Mouse (Mus musculus): ENCODE data around the gene Lef1. TPM values are rescaled to one million over a fixed set of nuclear protein-coding genes. Genes with fewer than 3 reads are reported as not detected.

The Lef1 gene
- polyA plus RNA-seq, 1 experiment: 4.3 TPM

DNA sequence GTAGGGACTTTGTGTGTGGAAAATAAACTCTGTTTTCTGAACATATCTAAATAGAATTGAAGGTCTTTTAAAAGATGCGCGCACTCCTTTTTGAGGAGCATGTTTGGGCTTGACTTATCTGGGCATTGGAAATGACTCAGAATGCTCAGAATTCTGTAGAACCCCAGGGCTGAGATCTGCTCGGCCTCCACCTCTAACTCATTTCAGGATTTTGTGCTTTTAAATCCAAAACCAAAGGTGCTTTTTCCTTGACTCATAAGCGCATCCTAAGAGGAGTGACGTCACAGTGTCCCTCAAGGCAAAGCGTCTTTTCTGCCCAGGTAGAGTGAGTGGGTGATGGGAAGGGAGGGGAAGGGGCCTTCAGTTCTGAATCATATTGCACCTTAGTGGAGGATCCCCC, 58.9 kb downstream of the Lef1 start:
- WGBS: 85% methylated on average over 6 of the region's 6 CpGs

DNA sequence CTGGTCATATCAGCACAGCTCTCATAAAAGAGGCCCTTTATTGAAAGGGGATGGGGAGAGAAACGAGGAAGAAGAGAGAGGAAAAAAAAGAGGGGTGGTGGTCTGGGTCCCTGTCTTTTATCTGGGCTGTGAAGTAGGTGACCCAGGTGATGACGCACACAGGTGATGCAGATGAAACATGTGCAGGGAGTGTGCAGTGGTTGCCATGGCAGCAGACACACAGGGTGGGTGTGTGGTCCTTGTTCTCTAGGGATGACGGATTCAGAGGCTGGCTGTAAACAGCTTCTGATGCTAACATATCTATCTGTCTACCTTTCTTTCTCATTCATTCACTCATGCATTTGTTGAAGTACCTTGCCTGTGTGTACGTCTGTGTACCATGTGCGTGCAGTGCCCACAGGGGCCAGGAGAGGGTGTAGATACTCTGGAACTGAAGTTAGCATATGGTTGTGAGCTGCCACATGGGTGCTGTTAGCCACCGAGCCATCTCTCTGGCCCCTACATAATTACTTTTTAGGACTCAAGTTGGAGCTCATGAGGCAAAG, 59.9 kb downstream of the Lef1 start:
- Histone ChIP-seq H3K4me3 (replicated peaks; ENCODE audit: control insufficient read depth, low read depth, low read length) (no peak overlapping the region), H3K27ac (ENCODE audit: control insufficient read depth, insufficient read depth, low read depth, low read length, poor library complexity) (no peak overlapping the region), H3K4me1 (ENCODE audit: control insufficient read depth, insufficient read depth, low read length) (no peaks in the 10 kb centered on the region)
- 81% methylated on average over 6 of the region's 6 CpGs for WGBS
- TF ChIP-seq POLR2A (IDR thresholded peaks at IDR 0.05; ENCODE audit: borderline replicate concordance, control insufficient read depth, low read depth, low read length) (no peak), CTCF (IDR thresholded peaks at IDR 0.05; ENCODE audit: control insufficient read depth, insufficient read depth, low read length) (no peak)

More for the DNA sequence above, 58.9 kb downstream of the Lef1 start:
- H3K4me3 ChIP-seq (replicated peaks; ENCODE audit: control insufficient read depth, low read depth, low read length): no peak overlapping the region
- TF ChIP-seq CTCF (IDR thresholded peaks at IDR 0.05; ENCODE audit: control insufficient read depth, insufficient read depth, low read length) (no peak), POLR2A (IDR thresholded peaks at IDR 0.05; ENCODE audit: borderline replicate concordance, control insufficient read depth, low read depth, low read length) (no peak)
- no peak overlapping the region for H3K27ac ChIP-seq (ENCODE audit: control insufficient read depth, insufficient read depth, low read depth, low read length, poor library complexity)
- H3K4me1 ChIP-seq (ENCODE audit: control insufficient read depth, insufficient read depth, low read length): no peaks in the 10 kb centered on the region

DNA sequence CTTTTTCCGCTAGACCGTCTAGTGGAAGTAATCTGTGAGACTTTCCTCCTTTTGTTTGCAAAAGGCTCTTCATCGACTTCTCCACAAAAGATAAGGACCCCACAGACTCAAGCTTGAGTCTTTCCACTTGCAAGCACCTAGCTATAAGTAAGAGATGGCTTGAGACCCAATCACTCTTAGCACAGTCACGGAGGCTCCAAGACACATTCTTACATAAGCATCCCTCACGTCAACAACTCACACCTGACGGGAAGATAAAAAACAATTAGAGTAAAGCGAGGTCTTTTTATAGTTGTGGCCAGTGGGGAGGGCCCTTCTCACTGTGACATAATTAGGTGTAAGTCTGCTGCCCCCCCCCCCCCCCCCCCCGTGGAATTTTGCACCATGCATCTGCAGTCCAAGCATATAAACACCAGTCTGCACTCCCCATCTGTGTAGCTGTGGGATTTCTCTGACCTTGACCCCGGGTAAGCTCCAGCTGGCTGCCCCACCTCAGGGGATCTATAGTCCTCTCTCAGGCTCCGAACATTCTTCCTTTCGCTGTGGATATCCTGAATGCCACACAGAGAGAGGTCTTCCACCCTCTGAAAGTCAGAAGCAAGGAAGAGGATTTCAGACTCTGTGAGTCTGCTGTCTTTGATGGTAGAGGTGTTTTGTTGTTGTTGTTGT, 61.2 kb downstream of the Lef1 start:
- H3K4me1 ChIP-seq (ENCODE audit: control insufficient read depth, insufficient read depth, low read length): no peaks in the 10 kb centered on the region
- no peak overlapping the region for H3K4me3 ChIP-seq (replicated peaks; ENCODE audit: control insufficient read depth, low read depth, low read length)
- no peak overlapping the region for H3K27ac ChIP-seq (ENCODE audit: control insufficient read depth, insufficient read depth, low read depth, low read length, poor library complexity)
- 80% methylated on average over 11 of the region's 11 CpGs for WGBS
- TF ChIP-seq POLR2A (IDR thresholded peaks at IDR 0.05; ENCODE audit: borderline replicate concordance, control insufficient read depth, low read depth, low read length) (no peak), CTCF (IDR thresholded peaks at IDR 0.05; ENCODE audit: control insufficient read depth, insufficient read depth, low read length) (no peak)

DNA sequence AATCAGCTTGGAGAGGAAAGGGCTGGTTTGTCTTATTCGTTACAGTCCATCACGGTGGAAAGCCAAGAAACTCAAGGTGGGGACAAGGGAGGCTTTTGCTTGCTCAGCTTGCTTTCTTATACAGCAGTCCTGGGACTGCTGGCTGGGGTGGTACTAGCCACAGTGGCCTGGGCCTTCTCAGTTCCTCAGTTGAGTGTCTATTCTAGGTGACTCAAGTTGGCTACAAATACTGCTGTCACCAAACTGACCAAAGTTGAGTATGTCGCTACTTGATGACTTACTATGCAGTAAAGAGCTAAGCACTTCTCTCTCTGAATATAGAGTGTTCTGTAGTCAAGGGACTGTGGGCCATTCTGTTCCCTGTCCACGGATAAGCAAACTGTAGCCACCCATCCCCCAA, 62.0 kb downstream of the Lef1 start:
- H3K27ac ChIP-seq (ENCODE audit: control insufficient read depth, insufficient read depth, low read depth, low read length, poor library complexity): no peak overlapping the region
- no peak for TF ChIP-seq CTCF (IDR thresholded peaks at IDR 0.05; ENCODE audit: control insufficient read depth, insufficient read depth, low read length)
- TF ChIP-seq POLR2A (IDR thresholded peaks at IDR 0.05; ENCODE audit: borderline replicate concordance, control insufficient read depth, low read depth, low read length): no peak
- WGBS: 80% methylated on average over 4 of the region's 4 CpGs
- no peak overlapping the region for H3K4me3 ChIP-seq (replicated peaks; ENCODE audit: control insufficient read depth, low read depth, low read length)
- no peaks in the 10 kb centered on the region for H3K4me1 ChIP-seq (ENCODE audit: control insufficient read depth, insufficient read depth, low read length)

DNA sequence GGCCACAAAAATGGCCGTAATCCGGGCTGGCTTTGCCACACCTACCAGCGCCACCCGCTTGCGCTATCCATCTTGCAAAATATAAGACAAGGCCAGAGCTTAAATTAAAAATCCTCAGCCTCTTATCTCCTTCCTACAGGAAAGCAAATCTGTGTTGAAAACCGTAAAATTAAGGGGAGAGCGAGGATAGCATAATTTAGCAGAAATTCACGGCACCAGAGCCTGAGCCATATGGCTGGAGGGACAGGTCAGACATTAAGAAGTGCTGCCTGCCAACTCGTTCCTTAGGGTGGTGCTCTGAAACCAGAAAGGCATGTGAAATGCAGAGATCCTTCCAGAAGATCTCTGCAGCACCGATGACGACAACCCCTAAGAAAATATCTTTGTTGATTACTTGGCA, 70.7 kb downstream of the Lef1 start:
- Histone ChIP-seq H3K4me3 (replicated peaks; ENCODE audit: control insufficient read depth, low read depth, low read length) (no peak overlapping the region), H3K27ac (ENCODE audit: control insufficient read depth, insufficient read depth, low read depth, low read length, poor library complexity) (no peak overlapping the region), H3K4me1 (ENCODE audit: control insufficient read depth, insufficient read depth, low read length) (no peaks in the 10 kb centered on the region; the same call in 1 of the 2 replicates)
- 86% methylated on average over 11 of the region's 11 CpGs for WGBS
- no peak for TF ChIP-seq POLR2A (IDR thresholded peaks at IDR 0.05; ENCODE audit: borderline replicate concordance, control insufficient read depth, low read depth, low read length)
- no peak for TF ChIP-seq CTCF (IDR thresholded peaks at IDR 0.05; ENCODE audit: control insufficient read depth, insufficient read depth, low read length)

DNA sequence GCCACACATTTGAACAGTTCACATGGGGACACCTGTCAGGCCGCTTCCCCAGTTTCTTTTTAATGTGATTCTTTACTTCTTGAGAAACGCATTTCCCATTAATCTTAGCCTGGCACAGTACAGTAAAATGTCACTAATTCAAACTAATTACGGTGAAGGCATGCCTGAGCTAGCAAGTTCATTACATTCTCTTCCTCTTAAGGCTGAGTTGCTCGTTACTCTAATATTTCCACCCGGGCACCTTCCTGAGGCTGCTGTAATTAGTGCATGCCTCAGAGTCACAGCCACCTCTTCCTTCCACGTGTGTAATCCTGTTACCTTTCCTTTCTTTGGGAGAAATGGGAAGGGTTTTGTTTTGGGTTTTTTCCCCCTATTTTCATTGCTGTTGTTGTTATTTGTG, 71.9 kb downstream of the Lef1 start:
- H3K27ac ChIP-seq (ENCODE audit: control insufficient read depth, insufficient read depth, low read depth, low read length, poor library complexity): no peak overlapping the region
- no peaks in the 10 kb centered on the region; the same call in 1 of the 2 replicates for H3K4me1 ChIP-seq (ENCODE audit: control insufficient read depth, insufficient read depth, low read length)
- no peak overlapping the region for H3K4me3 ChIP-seq (replicated peaks; ENCODE audit: control insufficient read depth, low read depth, low read length)
- 71% methylated on average over 6 of the region's 6 CpGs for WGBS
- no peak for TF ChIP-seq POLR2A (IDR thresholded peaks at IDR 0.05; ENCODE audit: borderline replicate concordance, control insufficient read depth, low read depth, low read length)
- TF ChIP-seq CTCF (IDR thresholded peaks at IDR 0.05; ENCODE audit: control insufficient read depth, insufficient read depth, low read length): no peak

DNA sequence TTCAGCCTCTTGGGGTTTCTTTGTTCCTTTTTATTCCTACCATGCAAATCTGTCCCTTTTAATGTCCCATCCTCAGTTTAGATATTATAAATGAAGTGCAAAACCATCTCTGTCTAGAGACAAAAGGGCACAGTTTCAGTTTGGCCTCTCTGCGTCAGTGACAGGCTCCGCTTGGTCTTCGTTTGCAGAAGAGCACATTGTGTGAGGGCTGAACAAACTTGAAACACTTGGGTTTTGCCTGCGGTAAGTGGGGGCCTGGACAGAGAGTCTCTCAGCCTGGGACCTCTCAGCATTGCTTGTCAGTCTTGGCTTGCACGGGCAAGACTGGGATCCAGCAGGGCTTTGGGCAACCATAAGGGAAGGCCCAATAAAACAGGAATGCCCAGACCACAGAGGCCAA, 75.9 kb downstream of the Lef1 start:
- H3K27ac ChIP-seq (ENCODE audit: control insufficient read depth, insufficient read depth, low read depth, low read length, poor library complexity): no peak overlapping the region
- no peaks in the 10 kb centered on the region; the same call in 1 of the 2 replicates for H3K4me1 ChIP-seq (ENCODE audit: control insufficient read depth, insufficient read depth, low read length)
- no peak for TF ChIP-seq CTCF (IDR thresholded peaks at IDR 0.05; ENCODE audit: control insufficient read depth, insufficient read depth, low read length)
- no peak for TF ChIP-seq POLR2A (IDR thresholded peaks at IDR 0.05; ENCODE audit: borderline replicate concordance, control insufficient read depth, low read depth, low read length)
- WGBS: 82% methylated on average over 5 of the region's 5 CpGs
- no peak overlapping the region for H3K4me3 ChIP-seq (replicated peaks; ENCODE audit: control insufficient read depth, low read depth, low read length)

DNA sequence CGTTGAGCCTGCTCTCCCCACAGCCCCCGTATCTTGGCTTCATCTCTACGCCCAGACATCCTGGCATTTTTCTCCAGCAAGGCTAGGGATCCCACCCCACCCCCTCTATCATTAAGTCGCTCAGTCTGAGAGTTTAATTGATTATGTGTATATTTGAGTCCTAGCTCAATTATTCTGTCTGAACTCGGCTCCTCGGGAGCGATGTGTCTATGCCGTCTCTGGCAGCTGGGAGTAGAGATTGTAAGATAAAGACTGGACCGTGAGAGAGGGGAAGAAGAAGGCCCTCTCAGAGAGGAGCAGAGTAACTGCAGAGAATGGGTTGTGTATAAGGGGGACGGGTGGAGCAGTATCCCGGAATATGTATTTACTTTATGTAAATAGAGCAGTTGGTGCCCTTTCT, 80.0 kb downstream of the Lef1 start:
- H3K27ac ChIP-seq (ENCODE audit: control insufficient read depth, insufficient read depth, low read depth, low read length, poor library complexity): no peak overlapping the region
- TF ChIP-seq POLR2A (IDR thresholded peaks at IDR 0.05; ENCODE audit: borderline replicate concordance, control insufficient read depth, low read depth, low read length): no peak
- no peak for TF ChIP-seq CTCF (IDR thresholded peaks at IDR 0.05; ENCODE audit: control insufficient read depth, insufficient read depth, low read length)
- WGBS: 60% methylated on average over 11 of the region's 11 CpGs
- H3K4me3 ChIP-seq (replicated peaks; ENCODE audit: control insufficient read depth, low read depth, low read length): no peak overlapping the region
- no peaks in the 10 kb centered on the region for H3K4me1 ChIP-seq (ENCODE audit: control insufficient read depth, insufficient read depth, low read length)
